Mouse (Mus musculus) C2C12 (cell line): ENCODE results near the gene Higd2a.

Source experiments
- CEBPB ChIP-seq: IDR thresholded peaks from one replicate; pipeline ENCODE4 v1.6.1; 2011; ENCODE audit warnings: low read depth, mild to moderate bottlenecking, control low read depth, moderate library complexity
- CTCF ChIP-seq: IDR thresholded peaks from one replicate; pipeline ENCODE4 v1.5.1; 2011; ENCODE audit not compliant: control insufficient read depth, insufficient read depth, insufficient read length
- MAX ChIP-seq: IDR thresholded peaks from one replicate; pipeline ENCODE4 v1.6.1; 2011; ENCODE audit warnings: mild to moderate bottlenecking, control low read depth
- MYOD1 ChIP-seq: IDR thresholded peaks from one replicate; pipeline ENCODE4 v1.6.1; 2011; ENCODE audit warnings: low read depth; ENCODE audit not compliant: control insufficient read depth, insufficient read length
- MYOG ChIP-seq: IDR thresholded peaks from one replicate; pipeline ENCODE4 v1.6.1; 2011; ENCODE audit not compliant: control insufficient read depth, insufficient read length; ENCODE audit errors: extremely low read depth
- USF1 ChIP-seq: IDR thresholded peaks from one replicate; pipeline ENCODE4 v1.6.1; 2011; ENCODE audit warnings: low read depth, mild to moderate bottlenecking, control low read depth, moderate library complexity

DNA sequence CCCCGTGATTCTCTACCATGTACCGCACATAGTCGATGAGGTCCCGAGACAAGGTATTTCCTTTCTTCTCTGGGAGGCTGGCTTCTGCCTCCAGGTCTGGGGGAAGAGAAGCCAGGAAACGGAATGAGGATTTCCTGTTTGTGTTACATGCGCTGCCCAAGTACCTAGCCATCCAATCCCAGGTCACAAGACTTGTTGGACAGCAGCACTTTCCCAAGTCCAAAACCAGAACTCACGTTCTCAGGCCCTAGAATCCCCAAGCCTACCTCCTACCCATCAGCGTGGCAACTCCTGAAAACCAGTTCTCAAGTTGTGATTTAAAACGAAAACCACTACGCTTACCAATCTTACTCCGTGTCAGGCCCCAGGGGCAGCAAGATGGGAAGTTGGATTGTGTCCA, 4.2 kb upstream of the Higd2a start:
- TF ChIP-seq CTCF (no peak), MAX (no peak), USF1 (no peak), MYOG (no peak), MYOD1 (no peak), CEBPB (no peak)
